Mouse (Mus musculus) midbrain, postnatal 0 days (tissue): ENCODE results near the gene C030005K15Rik. TPM values are rescaled to one million over a fixed set of nuclear protein-coding genes. Genes with fewer than 3 reads are reported as not detected.
A peak's percentile ranks its signal among the peaks of the same experiment; 100 is the strongest.
"Not testable (repeated sequence)": the region's sequence is repeated elsewhere in the genome, so short reads cannot be mapped to it uniquely, and the experiment has no call there.

ENCODE experiments used
- ATAC-seq: fragments of 200-750 bp; cut with Nextera tagmentation; 2 replicates; pipeline ENCODE4 v1.8.0; 2017; ENCODE audit warnings: moderate number of reproducible peaks, mild to moderate bottlenecking, moderate TSS enrichment, moderate library complexity; ENCODE audit not compliant: low FRiP score
- DNase-seq: peaks from one replicate; pipeline ENCODE4 v3.0.0-alpha.2; 2015; ENCODE audit warnings: low spot score
- H3K27ac ChIP-seq: fragments of 300-500 bp; sonication (generic); 2 replicates; pipeline ENCODE4 v1.5.1; 2014; ENCODE audit warnings: low read depth, mild to moderate bottlenecking, low read length, mixed read lengths
- H3K27me3 ChIP-seq: fragments of 300-500 bp; sonication (generic); 2 replicates; pipeline ENCODE4 v1.6.1; 2014; ENCODE audit warnings: low read length, control low read depth, mixed read lengths; ENCODE audit not compliant: insufficient read depth
- H3K36me3 ChIP-seq: fragments of 300-500 bp; sonication (generic); 2 replicates; pipeline ENCODE4 v1.6.1; 2014; ENCODE audit warnings: low read length, control low read depth, mixed read lengths; ENCODE audit not compliant: insufficient read depth
- H3K4me1 ChIP-seq: fragments of 300-500 bp; sonication (generic); 2 replicates; pipeline ENCODE4 v1.6.1; 2014; ENCODE audit warnings: mild to moderate bottlenecking, control low read depth, antibody characterized with exemption, low read length, mixed read lengths; ENCODE audit not compliant: insufficient read depth
- H3K4me2 ChIP-seq: fragments of 300-500 bp; sonication (generic); 2 replicates; pipeline ENCODE4 v1.6.1; 2014; ENCODE audit warnings: low read depth, mild to moderate bottlenecking, low read length, mixed read lengths; ENCODE audit not compliant: poor library complexity, severe bottlenecking
- H3K4me3 ChIP-seq: fragments of 300-500 bp; sonication (generic); 2 replicates; pipeline ENCODE4 v1.5.1; 2014; ENCODE audit warnings: low read depth, mild to moderate bottlenecking, low read length, moderate library complexity
- H3K9ac ChIP-seq: fragments of 300-500 bp; sonication (generic); replicated peaks from 2 replicates; pipeline ENCODE4 v1.6.1; 2014; ENCODE audit warnings: mild to moderate bottlenecking, low read length, moderate library complexity, mixed read lengths; ENCODE audit not compliant: poor library complexity, severe bottlenecking
- H3K9me3 ChIP-seq: fragments of 300-500 bp; sonication (generic); 2 replicates; pipeline ENCODE4 v1.6.1; 2016; ENCODE audit warnings: low read length, control low read depth
- CTCF ChIP-seq: IDR thresholded peaks from 2 replicates; pipeline ENCODE4 v1.5.1; 2016; ENCODE audit warnings: antibody characterized with exemption, mild to moderate bottlenecking
- WGBS: fragments of 180-500 bp; shearing (Covaris S2); extraction: QIAGEN DNeasy Blood & Tissue Kit; methylation state at CpG from one replicate; pipeline ENCODE4 v1.1.7; 2014; 5-methylcytosine and 5-hydroxymethylcytosine counted together
- polyA plus RNA-seq: library from polyadenylated mRNA; unstranded; fragments of >200 nt; fragmentation: Nextera tagmentation; extraction: Ambion mirVana; gene quantifications from 2 replicates; pipeline ENCODE4 v1.2.1, GENCODE M21; 2015
- total RNA-seq: library from RNA; depleted of rRNA; stranded (reverse); fragments of >200 nt; gene quantifications from 2 replicates; pipeline ENCODE4 v1.2.3, GENCODE M21; 2014; rRNA removed

The C030005K15Rik gene
- 0.11 TPM in 1 of 2 replicates, not detected in the other for total RNA-seq
- polyA plus RNA-seq, result not detected in 2 replicates

DNA sequence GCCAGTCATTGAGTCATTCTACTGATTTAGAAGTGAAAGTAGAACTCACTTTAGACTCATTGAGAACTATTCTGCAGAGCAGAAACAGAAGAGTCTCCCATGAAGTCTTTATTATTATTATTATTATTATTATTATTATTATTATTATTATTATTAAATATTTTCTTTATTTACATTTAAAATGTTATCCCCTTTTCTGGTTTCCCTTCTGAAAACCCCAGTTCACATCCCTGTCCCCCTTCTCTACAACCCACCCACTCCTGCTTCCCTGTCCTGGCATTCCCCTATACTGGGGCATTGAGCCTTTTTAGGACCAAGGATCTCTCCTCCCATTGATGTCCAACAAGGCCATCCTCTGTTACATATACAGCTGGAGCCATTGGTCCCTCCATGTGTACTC, at the start of gene C030005K15Rik:
Gene C030005K15Rik (minus strand): TSS at position 101 of the 400 bp plus-strand sequence.
- H3K9me3 ChIP-seq, H3K9ac ChIP-seq, H3K4me2 ChIP-seq, DNase-seq, H3K27me3 ChIP-seq, H3K27ac ChIP-seq, H3K4me3 ChIP-seq, H3K36me3 ChIP-seq, ATAC-seq, H3K4me1 ChIP-seq: not testable (repeated sequence)

DNA sequence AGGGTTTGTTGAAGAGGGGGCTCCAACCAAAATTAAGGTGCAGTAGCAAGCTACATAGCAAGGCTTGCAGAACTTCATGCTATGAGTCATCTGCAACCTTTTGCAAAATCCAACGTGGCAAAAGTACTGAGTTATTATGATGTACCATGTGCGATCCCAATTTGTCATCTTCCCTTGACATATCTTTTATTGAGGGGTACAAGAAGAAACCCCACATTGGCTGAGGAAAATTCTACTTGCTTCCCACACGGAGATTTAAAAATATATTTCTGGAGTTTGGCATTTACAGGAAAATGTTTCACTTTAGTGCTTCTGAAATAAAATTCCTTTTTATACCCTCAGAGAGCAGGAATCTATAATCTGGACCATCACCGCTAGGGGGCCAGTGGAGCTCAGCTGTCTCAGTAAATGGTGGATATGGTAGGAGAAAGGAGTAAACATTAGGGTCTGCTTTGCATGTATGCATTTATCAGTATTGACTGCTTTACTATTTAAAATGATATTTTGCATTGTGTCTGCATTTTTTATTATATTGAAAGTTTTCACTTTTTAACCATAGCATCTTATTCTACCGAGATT, 41.7 kb upstream of the C030005K15Rik start:
- no peak overlapping the region for H3K4me3 ChIP-seq
- H3K9ac ChIP-seq, result no peak overlapping the region
- no peaks in the 10 kb centered on the region for H3K9me3 ChIP-seq
- no peaks in the 10 kb centered on the region for H3K36me3 ChIP-seq
- H3K27me3 ChIP-seq, result no peaks in the 10 kb centered on the region
- no peak for ATAC-seq
- H3K4me1 ChIP-seq, result no peaks in the 10 kb centered on the region
- peak; percentile 23 for DNase-seq
- H3K4me2 ChIP-seq, result no peak overlapping the region
- TF ChIP-seq CTCF, result peak; percentile 60
- no peak overlapping the region for H3K27ac ChIP-seq
- 60% methylated on average over 5 of the region's 5 CpGs for whole genome bisulfite sequencing

DNA sequence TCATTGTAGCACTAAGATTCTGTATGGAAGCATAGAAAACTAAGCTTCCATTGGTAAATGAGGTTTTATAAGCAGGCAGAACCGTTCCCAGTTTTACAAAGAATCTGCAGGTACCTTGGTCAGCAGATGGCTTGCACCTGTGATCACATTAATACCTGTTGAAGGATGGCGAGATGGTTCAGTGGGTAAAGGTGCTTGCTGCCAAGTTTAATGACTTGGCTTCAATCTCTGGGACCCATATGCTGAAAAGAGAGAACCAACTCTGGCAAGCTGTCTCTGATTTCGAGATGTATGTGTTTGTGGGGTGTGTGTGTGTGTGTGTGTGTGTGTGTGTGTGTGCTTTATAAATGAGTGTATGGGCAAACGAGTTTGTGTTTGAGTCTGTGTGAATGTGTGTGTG, 27.3 kb upstream of the C030005K15Rik start:
- no peak for TF ChIP-seq CTCF
- no peak overlapping the region for H3K4me2 ChIP-seq
- no peak for ATAC-seq
- no peaks in the 10 kb centered on the region for H3K9me3 ChIP-seq
- no peaks in the 10 kb centered on the region for H3K36me3 ChIP-seq
- H3K9ac ChIP-seq, result no peak overlapping the region
- DNase-seq, result peak; percentile 15
- no peaks in the 10 kb centered on the region for H3K4me1 ChIP-seq
- no peak overlapping the region for H3K4me3 ChIP-seq
- WGBS, result 84% methylated on average over 4 of the region's 4 CpGs
- no peaks in the 10 kb centered on the region for H3K27me3 ChIP-seq
- H3K27ac ChIP-seq, result no peak overlapping the region

DNA sequence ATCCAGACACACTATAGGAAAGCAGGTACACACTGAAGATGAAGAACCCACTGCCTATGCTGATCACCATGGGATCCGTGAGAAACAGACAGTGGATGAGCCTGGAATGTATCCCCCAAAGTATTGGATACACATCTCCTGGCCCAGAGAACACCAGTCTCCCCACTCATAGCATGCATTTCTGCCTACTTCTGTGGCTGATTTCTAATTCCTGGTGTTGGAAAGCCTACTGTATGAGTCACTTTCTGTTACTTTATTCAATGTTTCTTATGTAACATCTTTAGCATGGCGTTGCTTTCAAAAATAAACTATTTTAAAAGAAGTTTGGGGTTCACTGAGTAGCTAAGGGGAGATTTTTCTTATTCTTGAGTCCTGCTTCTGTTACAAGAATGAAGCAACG, 20.7 kb upstream of the C030005K15Rik start:
- DNase-seq (no peak), ATAC-seq (no peak)
- H3K36me3 ChIP-seq, result no peaks in the 10 kb centered on the region
- H3K4me3 ChIP-seq, result no peak overlapping the region
- WGBS, result 81% methylated on average over 3 of the region's 3 CpGs
- H3K27me3 ChIP-seq, result no peaks in the 10 kb centered on the region
- no peak overlapping the region for H3K27ac ChIP-seq
- no peak overlapping the region for H3K4me2 ChIP-seq
- TF ChIP-seq CTCF, result no peak
- no peaks in the 10 kb centered on the region for H3K4me1 ChIP-seq
- H3K9ac ChIP-seq, result no peak overlapping the region
- no peaks in the 10 kb centered on the region for H3K9me3 ChIP-seq

DNA sequence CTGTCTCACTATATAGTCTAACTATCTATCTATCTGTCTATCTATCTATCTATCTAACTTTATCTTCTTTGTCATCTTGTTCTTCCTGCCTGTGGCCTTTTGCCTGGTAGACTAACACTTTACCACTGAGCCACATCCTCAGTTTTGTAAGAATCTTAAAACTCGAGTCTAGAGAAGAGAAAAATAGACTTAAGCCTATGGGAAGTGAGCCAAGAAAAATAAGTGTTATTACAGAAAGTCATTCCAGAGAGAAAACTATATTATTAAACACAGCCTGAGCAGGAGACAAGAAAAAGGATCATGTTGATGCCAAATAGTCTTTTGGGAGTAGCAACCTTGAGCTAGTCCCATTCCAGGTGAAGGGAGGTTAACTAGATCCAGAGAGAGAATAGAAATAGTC, 626 bp downstream of the C030005K15Rik start:
- no peaks in the 10 kb centered on the region for H3K27me3 ChIP-seq
- no peak overlapping the region for H3K4me3 ChIP-seq
- H3K36me3 ChIP-seq, result no peaks in the 10 kb centered on the region
- H3K4me2 ChIP-seq, result no peak overlapping the region
- H3K9me3 ChIP-seq, result no peaks in the 10 kb centered on the region
- H3K4me1 ChIP-seq, result no peaks in the 10 kb centered on the region
- H3K9ac ChIP-seq, result no peak overlapping the region
- no peak overlapping the region for H3K27ac ChIP-seq
- ATAC-seq (no peak), DNase-seq (no peak)
- 64% methylated on average over 1 of the region's 1 CpGs for WGBS
- no peak for TF ChIP-seq CTCF

DNA sequence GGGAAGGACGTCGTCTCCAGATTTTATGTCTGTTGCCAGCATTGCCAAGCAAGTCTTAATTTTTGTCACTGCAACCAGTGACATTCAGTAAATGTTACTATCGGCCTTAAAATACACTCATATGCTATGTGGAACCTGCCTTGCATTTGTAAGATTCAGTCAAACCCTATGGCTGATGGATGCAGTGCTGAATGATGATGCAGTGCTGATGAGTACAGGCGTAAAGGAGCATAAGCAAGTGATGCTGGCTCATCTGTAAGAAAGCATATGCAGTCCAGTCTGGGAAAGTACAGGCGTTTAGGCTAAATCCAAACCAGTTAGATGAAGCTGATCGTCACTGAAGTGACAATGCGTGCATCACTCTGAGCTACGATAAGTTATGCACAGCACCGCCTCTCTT, 3.8 kb downstream of the C030005K15Rik start:
- H3K27ac ChIP-seq, result no peak overlapping the region
- no peak for TF ChIP-seq CTCF
- WGBS, result 96% methylated on average over 9 of the region's 9 CpGs
- no peak overlapping the region for H3K9ac ChIP-seq
- H3K36me3 ChIP-seq, result no peaks in the 10 kb centered on the region
- no peak overlapping the region for H3K4me2 ChIP-seq
- H3K4me1 ChIP-seq, result no peaks in the 10 kb centered on the region
- no peaks in the 10 kb centered on the region for H3K9me3 ChIP-seq
- no peaks in the 10 kb centered on the region for H3K27me3 ChIP-seq
- H3K4me3 ChIP-seq, result no peak overlapping the region
- ATAC-seq, result no peak
- no peak for DNase-seq
